Mouse (Mus musculus) heart, postnatal 14 days (tissue): Measurements from ENCODE around the gene Agap1. TPM values are rescaled to one million over a fixed set of nuclear protein-coding genes. Genes with fewer than 3 reads are reported as not detected.

Experiments used
- DNase-seq, 2 experiments: peaks; one replicate each; pipeline ENCODE4 v3.0.0; 2021 to 2022
- intact Hi-C: fragments of 180-260 bp; cut with DNase I; formaldehyde crosslinking; loops from one replicate; pipeline ENCODE4 v1.15.1; 2025
- total RNA-seq, 2 experiments: library from RNA; stranded (reverse); gene quantifications; 2 replicates each; pipeline ENCODE4 v1.2.3; 2021

The Agap1 gene
- total RNA-seq, 2 experiments from 2014 or later = 47.7 to 49.8 TPM

- DNase-seq = no peak
- intact Hi-C loops = no loop called here
These were observed 480.0 kb downstream of the Agap1 start for GRCm38 (mm10) chr1:89934316-89935260.

DNA sequence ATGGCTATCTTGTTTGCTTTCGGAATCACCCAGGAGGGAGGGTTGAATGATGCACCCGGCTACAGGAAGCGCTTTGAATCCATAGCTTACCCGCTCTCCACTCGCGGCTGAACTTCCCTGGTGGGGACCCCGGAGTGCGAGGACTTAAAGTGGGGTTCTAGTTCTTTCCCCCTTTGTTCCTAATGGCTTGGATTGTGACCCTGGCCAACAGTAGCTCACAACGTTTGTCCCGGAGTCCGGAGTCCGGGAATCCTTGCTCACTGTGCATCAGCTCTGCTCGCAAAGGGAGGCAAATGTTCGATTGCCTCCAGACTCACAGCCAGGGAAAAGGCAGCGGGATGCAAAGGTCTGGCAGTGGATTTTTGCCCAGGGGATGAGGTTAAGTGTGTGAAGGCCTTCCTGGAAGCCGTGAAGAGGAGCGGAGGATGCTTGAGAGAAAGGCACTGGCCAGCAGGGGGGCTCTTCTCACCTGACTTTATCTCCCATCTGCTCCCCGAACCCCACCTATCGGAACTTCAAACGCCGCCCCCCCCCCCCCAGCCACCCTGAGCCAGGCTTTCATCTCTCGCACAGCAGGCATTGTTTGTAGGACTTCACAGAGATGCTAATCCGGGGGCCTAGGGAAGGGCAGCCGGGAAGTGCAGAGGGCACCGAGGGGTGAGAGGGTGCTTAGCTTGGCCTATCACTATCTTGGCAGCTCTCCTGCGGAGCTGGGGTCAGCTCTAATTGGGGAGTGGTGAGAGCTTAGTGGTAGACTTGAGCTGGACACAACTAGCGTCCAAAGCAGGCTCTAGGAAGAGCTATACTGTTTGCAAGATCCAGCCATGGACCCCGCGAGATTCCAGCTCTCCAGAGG lies 481.1 kb downstream of the Agap1 start:
- intact Hi-C loops = no loop called here
- no peak for DNase-seq

- no peak for DNase-seq
- intact Hi-C loops = no loop called here
These were observed 484.4 kb downstream of the Agap1 start for GRCm38 (mm10) chr1:89938884-89939595.

DNA sequence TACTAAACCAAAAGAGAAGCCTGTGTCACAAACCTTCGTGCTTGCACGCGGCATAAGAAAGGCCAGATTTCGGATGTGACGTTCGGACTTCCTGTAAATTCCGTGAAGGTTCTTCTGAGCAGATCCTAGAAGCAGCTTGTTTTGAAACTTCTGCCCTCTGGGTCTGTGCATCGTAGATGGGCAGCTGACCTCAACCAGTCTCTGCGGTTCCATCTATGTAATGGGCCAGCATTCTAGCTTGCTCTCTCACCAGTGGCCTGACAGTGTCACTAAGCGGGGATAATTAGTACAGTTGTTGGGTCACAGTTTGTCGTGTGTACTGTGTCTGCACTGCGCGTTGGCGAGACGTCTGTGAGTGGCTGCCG lies 485.0 kb downstream of the Agap1 start:
- intact Hi-C loops = no loop called here
- DNase-seq = no peak

- intact Hi-C loops = loop anchor here (2.0 to 10.0 kb wide), 4 partner anchors 81 to 705 kb away; no protein-coding TSS in a partner anchor
- peak; percentile 75 to 82 for DNase-seq
These were observed 485.5 kb downstream of the Agap1 start for GRCm38 (mm10) chr1:89939981-89940726.

DNA sequence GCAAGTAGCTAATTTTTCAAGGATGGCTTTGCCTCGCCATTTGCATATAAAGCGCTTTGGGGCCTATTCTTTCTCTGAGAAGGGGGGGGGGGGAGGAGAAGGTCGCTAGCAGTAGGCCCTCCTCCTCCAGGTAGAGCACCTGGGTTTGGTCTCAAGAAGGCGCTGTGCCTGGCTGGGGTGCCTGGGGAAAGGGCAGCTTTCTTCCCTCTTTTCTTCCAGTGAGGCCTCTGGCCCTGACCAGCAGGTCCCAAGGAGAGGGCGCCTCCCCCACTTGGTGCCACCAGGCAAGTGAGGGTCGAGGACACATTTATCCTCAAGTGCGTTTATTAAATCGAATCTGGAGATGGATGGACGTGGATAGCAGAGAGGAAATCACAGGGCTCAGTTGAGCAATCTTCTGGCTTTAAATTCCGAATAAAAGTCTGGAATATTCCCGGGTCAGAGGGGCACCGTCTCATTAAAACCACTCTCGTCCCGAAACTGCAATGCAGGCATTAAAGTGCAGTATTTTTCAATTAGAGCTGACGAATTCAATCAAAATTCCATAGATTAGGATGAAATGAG lies 486.4 kb downstream of the Agap1 start:
- DNase-seq = no peak
- intact Hi-C loops = loop anchor here (2.0 to 10.0 kb wide), 4 partner anchors 82 to 706 kb away; no protein-coding TSS in a partner anchor

GRCm38 (mm10) chr1:89941701-89942381 lies 487.2 kb downstream of the Agap1 start:
- peak in 1 of 2 experiments; percentile 21 for DNase-seq
- intact Hi-C loops = loop anchor here (1.0 to 10.0 kb wide), 6 partner anchors 83 to 707 kb away; no protein-coding TSS in a partner anchor

DNA sequence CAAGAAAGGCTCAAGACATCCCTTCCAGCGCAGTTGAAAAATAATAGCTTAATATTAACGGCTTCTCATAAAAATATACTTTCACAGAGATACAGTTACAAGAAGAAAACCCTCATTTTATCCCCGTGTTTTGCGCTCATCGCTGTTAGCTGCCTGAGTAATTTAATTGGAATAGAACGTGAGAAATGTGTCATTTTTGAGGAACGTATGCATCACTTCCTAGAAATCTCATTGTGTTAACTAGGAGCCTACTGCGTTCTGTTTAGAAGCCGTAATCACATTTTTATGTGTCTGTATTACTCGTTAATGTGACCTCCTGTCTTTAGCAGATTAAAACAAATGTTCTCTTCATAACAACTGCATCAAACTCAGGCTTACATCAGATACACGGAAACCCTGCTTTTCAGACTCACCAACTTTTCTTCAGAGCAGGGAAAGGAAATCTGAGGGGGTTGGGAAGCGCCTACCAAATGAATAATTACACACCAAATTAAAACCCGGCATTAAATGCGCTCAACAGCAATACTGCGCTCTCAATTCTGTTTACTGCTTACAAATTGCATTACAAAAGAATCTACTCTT lies 487.9 kb downstream of the Agap1 start:
- intact Hi-C loops = loop anchor here (1.0 to 10.0 kb wide), 5 partner anchors 170 to 708 kb away; no protein-coding TSS in a partner anchor
- DNase-seq = no peak

DNA sequence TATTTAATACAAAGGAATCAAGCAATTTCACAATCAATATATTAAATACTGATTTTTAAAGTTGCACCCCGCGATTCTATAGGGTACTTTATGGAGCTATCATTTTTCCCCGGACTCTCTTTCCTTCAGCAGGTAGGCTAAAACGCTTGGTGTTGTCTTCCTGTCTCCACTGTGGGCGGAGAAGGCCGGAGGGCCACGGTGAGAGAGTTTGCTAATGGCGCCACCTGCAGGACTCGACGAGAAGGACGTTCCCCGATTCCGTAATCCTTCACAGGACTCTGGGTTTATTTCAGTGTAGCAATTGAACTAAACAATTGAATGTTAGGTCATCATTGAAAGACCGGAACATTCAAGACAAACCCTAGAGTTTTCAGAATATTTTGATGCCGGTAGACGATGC lies 488.6 kb downstream of the Agap1 start:
- intact Hi-C loops = loop anchor here (2.0 to 10.0 kb wide), 4 partner anchors 171 to 708 kb away; no protein-coding TSS in a partner anchor

More for the DNA sequence above, 488.6 kb downstream of the Agap1 start:
- DNase-seq = peak; percentile 82 to 86
